Mouse (Mus musculus): ENCODE measurements around the gene Prkn.

Gene Prkn

GRCm38 (mm10) chr17:11142321-11142720 is 302.1 kb downstream of the Prkn start:
- no peak for DNase-seq (ENCODE audit: low read depth)

- DNase-seq (ENCODE audit: low read depth): no peak
These were observed 315.9 kb downstream of the Prkn start for GRCm38 (mm10) chr17:11156119-11156518.

- no peak for DNase-seq (ENCODE audit: low read depth)
These were observed 317.4 kb downstream of the Prkn start for GRCm38 (mm10) chr17:11157536-11157935.

- no peak for DNase-seq (ENCODE audit: low read depth)
These were observed 321.3 kb downstream of the Prkn start for GRCm38 (mm10) chr17:11161436-11161835.

GRCm38 (mm10) chr17:11162770-11163169 is 322.6 kb downstream of the Prkn start:
- no peak for DNase-seq (ENCODE audit: low read depth)

GRCm38 (mm10) chr17:11187356-11187755 is 347.2 kb downstream of the Prkn start:
- no peak for DNase-seq (ENCODE audit: low read depth)

- no peak for DNase-seq (ENCODE audit: low read depth)
These were observed 348.3 kb downstream of the Prkn start for GRCm38 (mm10) chr17:11188494-11188893.

- DNase-seq (ENCODE audit: low read depth): no peak
These were observed 350.1 kb downstream of the Prkn start for GRCm38 (mm10) chr17:11190306-11190705.

- DNase-seq (ENCODE audit: low read depth): no peak
These were observed 357.9 kb downstream of the Prkn start for GRCm38 (mm10) chr17:11198134-11198533.

- peak; percentile 22 for DNase-seq (ENCODE audit: low read depth)
These were observed 368.9 kb downstream of the Prkn start for GRCm38 (mm10) chr17:11209063-11209462.

GRCm38 (mm10) chr17:11211006-11211405 is 370.8 kb downstream of the Prkn start:
- no peak for DNase-seq (ENCODE audit: low read depth)

- no peak for DNase-seq (ENCODE audit: low read depth)
These were observed 371.4 kb downstream of the Prkn start for GRCm38 (mm10) chr17:11211591-11211990.

- no peak for DNase-seq (ENCODE audit: low read depth)
These were observed 373.5 kb downstream of the Prkn start for GRCm38 (mm10) chr17:11213689-11214088.

GRCm38 (mm10) chr17:11229011-11229410 is 388.8 kb downstream of the Prkn start:
- no peak for DNase-seq (ENCODE audit: low read depth)

GRCm38 (mm10) chr17:11229426-11229825 is 389.2 kb downstream of the Prkn start:
- DNase-seq (ENCODE audit: low read depth): no peak

GRCm38 (mm10) chr17:11230604-11231395 is 390.6 kb downstream of the Prkn start:
- no peak for DNase-seq (ENCODE audit: low read depth)

GRCm38 (mm10) chr17:11235273-11235672 is 395.1 kb downstream of the Prkn start:
- DNase-seq (ENCODE audit: low read depth): no peak

GRCm38 (mm10) chr17:11245040-11245439 is 404.9 kb downstream of the Prkn start:
- no peak for DNase-seq (ENCODE audit: low read depth)

GRCm38 (mm10) chr17:11249216-11249615 is 409.0 kb downstream of the Prkn start:
- no peak for DNase-seq (ENCODE audit: low read depth)

GRCm38 (mm10) chr17:11260663-11261062 is 420.5 kb downstream of the Prkn start:
- DNase-seq (ENCODE audit: low read depth): no peak

GRCm38 (mm10) chr17:11261679-11262078 is 421.5 kb downstream of the Prkn start:
- DNase-seq (ENCODE audit: low read depth): no peak

- no peak for DNase-seq (ENCODE audit: low read depth)
These were observed 427.8 kb downstream of the Prkn start for GRCm38 (mm10) chr17:11267951-11268350.

GRCm38 (mm10) chr17:11270179-11270578 is 430.0 kb downstream of the Prkn start:
- DNase-seq (ENCODE audit: low read depth): no peak

GRCm38 (mm10) chr17:11271876-11272275 is 431.7 kb downstream of the Prkn start:
- DNase-seq (ENCODE audit: low read depth): no peak

Data from 416B (cell line).